Mouse (Mus musculus): ENCODE measurements at regions not wholly inside any gene's neighbourhood (a gene's known extent, or its start where the extent isn't known, plus 50 kb on each side); places are given as distances from the start of the nearest gene placed in this dataset.
A peak's percentile ranks its signal among the peaks of the same experiment; 100 is the strongest.

GRCm38 (mm10) chr8:35901490-35901889, 135.9 kb downstream of the Gm19410 start:
- 17% methylated on average over 7 of the region's 7 CpGs for WGBS
- H3K27me3 ChIP-seq (ENCODE audit: control insufficient read depth, insufficient read depth, low read length): no peaks in the 10 kb centered on the region
- H3K4me1 ChIP-seq (ENCODE audit: control insufficient read depth, insufficient read depth, low read length): peaks cover 17% of the 10 kb centered on the region
- H3K4me3 ChIP-seq (replicated peaks; ENCODE audit: insufficient read depth, low read depth, low read length): no peak overlapping the region
- DNase-seq: peak; percentile 47 to 87
- peak overlapping the region; percentile 75; the same call in 1 of the 2 replicates for H3K27ac ChIP-seq (ENCODE audit: insufficient read depth, low read length)
- no peak for TF ChIP-seq CTCF (IDR thresholded peaks at IDR 0.05; ENCODE audit: borderline replicate concordance, insufficient read depth, low read depth, low read length)
- no peak for TF ChIP-seq POLR2A (IDR thresholded peaks at IDR 0.05; ENCODE audit: borderline replicate concordance, insufficient read depth, low read length)

GRCm38 (mm10) chr8:35904711-35905450, 139.3 kb downstream of the Gm19410 start:
- Histone ChIP-seq H3K4me3 (replicated peaks; ENCODE audit: insufficient read depth, low read depth, low read length) (no peak overlapping the region), H3K4me1 (ENCODE audit: control insufficient read depth, insufficient read depth, low read length) (peaks cover 17% of the 10 kb centered on the region), H3K27me3 (ENCODE audit: control insufficient read depth, insufficient read depth, low read length) (no peaks in the 10 kb centered on the region), H3K27ac (ENCODE audit: insufficient read depth, low read length) (peak overlapping the region; percentile 20; the same call in 1 of the 2 replicates)
- WGBS: 40% methylated on average over 7 of the region's 7 CpGs
- TF ChIP-seq POLR2A (IDR thresholded peaks at IDR 0.05; ENCODE audit: borderline replicate concordance, insufficient read depth, low read length) (no peak), CTCF (IDR thresholded peaks at IDR 0.05; ENCODE audit: borderline replicate concordance, insufficient read depth, low read depth, low read length) (no peak)
- DNase-seq: peak; percentile 79 to 88

- Histone ChIP-seq H3K27me3 (ENCODE audit: control insufficient read depth, insufficient read depth, low read length) (no peaks in the 10 kb centered on the region), H3K27ac (ENCODE audit: insufficient read depth, low read length) (no peak overlapping the region), H3K4me3 (replicated peaks; ENCODE audit: insufficient read depth, low read depth, low read length) (no peak overlapping the region), H3K4me1 (ENCODE audit: control insufficient read depth, insufficient read depth, low read length) (peaks cover 9% of the 10 kb centered on the region)
- TF ChIP-seq CTCF (IDR thresholded peaks at IDR 0.05; ENCODE audit: borderline replicate concordance, insufficient read depth, low read depth, low read length) (no peak), POLR2A (IDR thresholded peaks at IDR 0.05; ENCODE audit: borderline replicate concordance, insufficient read depth, low read length) (no peak)
- whole genome bisulfite sequencing: 71% methylated on average over 2 of the region's 2 CpGs
- no peak for DNase-seq
These were observed 142.4 kb downstream of the Gm19410 start for GRCm38 (mm10) chr8:35907998-35908397.

GRCm38 (mm10) chr8:35912264-35912663, 146.7 kb downstream of the Gm19410 start:
- no peak for TF ChIP-seq POLR2A (IDR thresholded peaks at IDR 0.05; ENCODE audit: borderline replicate concordance, insufficient read depth, low read length)
- no peak for TF ChIP-seq CTCF (IDR thresholded peaks at IDR 0.05; ENCODE audit: borderline replicate concordance, insufficient read depth, low read depth, low read length)
- 52% methylated on average over 9 of the region's 9 CpGs for WGBS
- no peaks in the 10 kb centered on the region for H3K4me1 ChIP-seq (ENCODE audit: control insufficient read depth, insufficient read depth, low read length)
- no peak overlapping the region for H3K4me3 ChIP-seq (replicated peaks; ENCODE audit: insufficient read depth, low read depth, low read length)
- DNase-seq: no peak
- no peaks in the 10 kb centered on the region for H3K27me3 ChIP-seq (ENCODE audit: control insufficient read depth, insufficient read depth, low read length)
- H3K27ac ChIP-seq (ENCODE audit: insufficient read depth, low read length): no peak overlapping the region

GRCm38 (mm10) chr8:35915878-35916518, 150.4 kb downstream of the Gm19410 start:
- Histone ChIP-seq H3K27me3 (ENCODE audit: control insufficient read depth, insufficient read depth, low read length) (no peaks in the 10 kb centered on the region), H3K27ac (ENCODE audit: insufficient read depth, low read length) (no peak overlapping the region), H3K4me1 (ENCODE audit: control insufficient read depth, insufficient read depth, low read length) (peaks cover 10% of the 10 kb centered on the region), H3K4me3 (replicated peaks; ENCODE audit: insufficient read depth, low read depth, low read length) (no peak overlapping the region)
- 92% methylated on average over 10 of the region's 10 CpGs for WGBS
- TF ChIP-seq CTCF (IDR thresholded peaks at IDR 0.05; ENCODE audit: borderline replicate concordance, insufficient read depth, low read depth, low read length) (no peak), POLR2A (IDR thresholded peaks at IDR 0.05; ENCODE audit: borderline replicate concordance, insufficient read depth, low read length) (no peak)
- DNase-seq: no peak

- 66% methylated on average over 3 of the region's 3 CpGs for WGBS
- Histone ChIP-seq H3K27ac (ENCODE audit: insufficient read depth, low read length) (no peak overlapping the region), H3K4me3 (replicated peaks; ENCODE audit: insufficient read depth, low read depth, low read length) (no peak overlapping the region), H3K27me3 (ENCODE audit: control insufficient read depth, insufficient read depth, low read length) (no peaks in the 10 kb centered on the region), H3K4me1 (ENCODE audit: control insufficient read depth, insufficient read depth, low read length) (peaks cover 12% of the 10 kb centered on the region)
- TF ChIP-seq POLR2A (IDR thresholded peaks at IDR 0.05; ENCODE audit: borderline replicate concordance, insufficient read depth, low read length) (no peak), CTCF (IDR thresholded peaks at IDR 0.05; ENCODE audit: borderline replicate concordance, insufficient read depth, low read depth, low read length) (no peak)
- DNase-seq: no peak
These were observed 152.0 kb downstream of the Gm19410 start for GRCm38 (mm10) chr8:35917573-35917972.

- no peak for TF ChIP-seq POLR2A (IDR thresholded peaks at IDR 0.05; ENCODE audit: borderline replicate concordance, insufficient read depth, low read length)
- no peak for TF ChIP-seq CTCF (IDR thresholded peaks at IDR 0.05; ENCODE audit: borderline replicate concordance, insufficient read depth, low read depth, low read length)
- H3K4me1 ChIP-seq (ENCODE audit: control insufficient read depth, insufficient read depth, low read length): peaks cover 20% of the 10 kb centered on the region
- 89% methylated on average over 6 of the region's 6 CpGs for WGBS
These were observed 153.9 kb downstream of the Gm19410 start for GRCm38 (mm10) chr8:35919451-35919850.

More at GRCm38 (mm10) chr8:35919451-35919850, 153.9 kb downstream of the Gm19410 start:
- Histone ChIP-seq H3K27ac (ENCODE audit: insufficient read depth, low read length) (no peak overlapping the region), H3K4me3 (replicated peaks; ENCODE audit: insufficient read depth, low read depth, low read length) (no peak overlapping the region), H3K27me3 (ENCODE audit: control insufficient read depth, insufficient read depth, low read length) (no peaks in the 10 kb centered on the region)
- DNase-seq: no peak
